Mouse (Mus musculus): ENCODE results near the gene Mki67. TPM values are rescaled to one million over a fixed set of nuclear protein-coding genes. Genes with fewer than 3 reads are reported as not detected.

The Mki67 gene
- total and polyA plus RNA-seq, 3 experiments, result 57.8 to 102 (median 73.1) TPM

GRCm38 (mm10) chr7:135646976-135647375 is 69.2 kb downstream of the Mki67 start:
- TF ChIP-seq NRF1 (IDR thresholded peaks at IDR 0.05; ENCODE audit: low read depth, low read length) (no peak), MEF2A (IDR thresholded peaks at IDR 0.05; ENCODE audit: borderline replicate concordance, low read depth, low read length) (no peak)

GRCm38 (mm10) chr7:135644452-135644851 is 71.7 kb downstream of the Mki67 start:
- in situ Hi-C loops (cut with MboI; ENCODE audit: low pct_ligation_motif_present, low pct_unique_long_range_greater_than_20kb, low sequenced_read_pairs) (loop anchor here (25.0 kb wide), 1 partner anchor 257 kb away; no protein-coding TSS in a partner anchor), dilution Hi-C loops (cut with MboI; ENCODE audit: extremely low pct_ligation_motif_present, extremely low pct_unique_long_range_greater_than_20kb, low sequenced_read_pairs) (no loop called here)
- DNase-seq (ENCODE audit: extremely low read depth), result no peak
- TF ChIP-seq JUND (conservative IDR thresholded peaks at IDR 0.05; ENCODE audit: low read depth, low read length), result no peak
- TF ChIP-seq MAFK (IDR thresholded peaks at IDR 0.05; ENCODE audit: insufficient replicate concordance, low read length), result no peak
- TF ChIP-seq IRF4 (IDR thresholded peaks at IDR 0.05; ENCODE audit: low read depth, low read length), result no peak
- no peak for TF ChIP-seq CHD1 (IDR thresholded peaks at IDR 0.05; ENCODE audit: low read depth, low read length)
- TF ChIP-seq PAX5 (IDR thresholded peaks at IDR 0.05; ENCODE audit: low read length), result no peak
- no peak for TF ChIP-seq SMC3 (IDR thresholded peaks at IDR 0.05; ENCODE audit: low read depth, low read length)
- TF ChIP-seq NRF1 (IDR thresholded peaks at IDR 0.05; ENCODE audit: low read depth, low read length), result no peak
- TF ChIP-seq ETS1 (conservative IDR thresholded peaks at IDR 0.05; ENCODE audit: low read depth, low read length), result no peak
- no peak for TF ChIP-seq MAX (IDR thresholded peaks at IDR 0.05; ENCODE audit: low read length)
- no peak for TF ChIP-seq HCFC1 (IDR thresholded peaks at IDR 0.05; ENCODE audit: low read depth, low read length)
- Histone ChIP-seq H3K4me2 (ENCODE audit: insufficient read depth, low read depth, poor library complexity, severe bottlenecking) (no peak overlapping the region), H3K4me3 (replicated peaks in 1 of 3; ENCODE audit: low read depth in 2 of 3, low read length in 2 of 3, poor library complexity in 1 of 3) (no peak overlapping the region), H3K79me2 (replicated peaks; ENCODE audit: control insufficient read depth, extremely low read depth, insufficient read depth, poor library complexity, severe bottlenecking) (no peaks in the 10 kb centered on the region), H3K36me3 (replicated peaks in 1 of 2; ENCODE audit: control insufficient read depth in 1 of 2, insufficient read depth in 1 of 2, low read length in 1 of 2) (peaks cover 10 to 38% of the 10 kb centered on the region in 2 experiments), H3K27me3 (replicated peaks) (no peaks in the 10 kb centered on the region), H3K9ac (ENCODE audit: insufficient read depth, low read depth) (no peak overlapping the region), H3K4me1 (ENCODE audit: control insufficient read depth in 1 of 2, insufficient read depth in 2 of 2) (peaks cover 0 to 17% of the 10 kb centered on the region in 2 experiments; a peak in 2 of 4 replicates), H3K9me3 (replicated peaks; ENCODE audit: low read length) (peaks cover 6% of the 10 kb centered on the region), H3K27ac (ENCODE audit: insufficient read depth, low read depth) (no peak overlapping the region)

More at GRCm38 (mm10) chr7:135646976-135647375, 69.2 kb downstream of the Mki67 start:
- Histone ChIP-seq H3K9me3 (replicated peaks; ENCODE audit: low read length) (peaks cover 6% of the 10 kb centered on the region), H3K27me3 (replicated peaks) (no peaks in the 10 kb centered on the region), H3K4me1 (ENCODE audit: control insufficient read depth in 1 of 2, insufficient read depth in 2 of 2) (peaks cover 0 to 30% of the 10 kb centered on the region in 2 experiments; a peak in 2 of 4 replicates), H3K36me3 (replicated peaks in 1 of 2; ENCODE audit: control insufficient read depth in 1 of 2, insufficient read depth in 1 of 2, low read length in 1 of 2) (peaks cover 13 to 43% of the 10 kb centered on the region in 2 experiments), H3K27ac (ENCODE audit: insufficient read depth, low read depth) (no peak overlapping the region), H3K4me2 (ENCODE audit: insufficient read depth, low read depth, poor library complexity, severe bottlenecking) (no peak overlapping the region), H3K4me3 (replicated peaks in 1 of 3; ENCODE audit: low read depth in 2 of 3, low read length in 2 of 3, poor library complexity in 1 of 3) (no peak overlapping the region), H3K9ac (ENCODE audit: insufficient read depth, low read depth) (no peak overlapping the region), H3K79me2 (replicated peaks; ENCODE audit: control insufficient read depth, extremely low read depth, insufficient read depth, poor library complexity, severe bottlenecking) (no peaks in the 10 kb centered on the region)
- in situ Hi-C loops (cut with MboI; ENCODE audit: low pct_ligation_motif_present, low pct_unique_long_range_greater_than_20kb, low sequenced_read_pairs) (loop anchor here (25.0 kb wide), 1 partner anchor 260 kb away; no protein-coding TSS in a partner anchor), dilution Hi-C loops (cut with MboI; ENCODE audit: extremely low pct_ligation_motif_present, extremely low pct_unique_long_range_greater_than_20kb, low sequenced_read_pairs) (no loop called here)
- no peak for DNase-seq (ENCODE audit: extremely low read depth)

Data from CH12.LX (cell line).